ENCODE assay signal across 8 mouse cellular contexts in the genomic region with DNA sequence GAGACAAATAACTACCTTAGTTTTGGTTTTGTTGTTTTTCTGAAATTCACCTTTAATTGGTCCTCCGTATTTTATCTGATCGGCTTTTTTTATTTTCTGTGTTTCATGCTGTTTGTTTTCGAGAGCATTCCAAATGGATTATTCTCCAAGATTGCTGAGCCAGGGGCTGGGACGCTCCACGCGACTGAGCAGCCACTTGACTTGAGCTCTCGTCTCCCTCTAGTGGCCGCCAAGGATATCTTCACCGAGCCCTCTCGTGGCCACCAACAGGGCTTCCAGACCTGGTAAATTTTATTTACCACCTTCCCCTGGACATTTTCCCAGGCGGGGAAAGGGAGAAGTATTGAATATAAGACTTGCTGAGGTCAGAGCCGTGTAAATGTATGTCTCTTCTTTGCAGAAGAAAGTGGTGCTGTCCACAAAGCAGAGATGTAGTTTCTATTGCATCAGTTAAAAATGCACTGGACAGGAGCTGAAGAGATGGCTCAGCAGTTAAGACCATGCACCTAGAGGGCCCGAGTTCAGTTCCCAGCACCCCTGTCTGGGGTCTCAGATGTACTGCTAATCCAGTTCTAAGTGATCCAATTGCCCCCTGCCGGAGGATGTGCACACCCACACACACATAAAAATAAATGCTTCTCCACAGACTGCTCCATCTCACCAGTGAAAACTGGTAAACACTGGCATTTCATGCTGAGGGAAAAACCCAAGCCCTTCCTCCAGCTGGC.
DNase-seq lines count a peak whose midpoint lies in the region; ATAC-seq and TF ChIP-seq lines count a peak whose summit lies in the region.

No protein-coding gene starts in this region.

- peaks cover 6 to 24% of the 10 kb centered on the region in 2 experiments; a peak in 3 of 4 replicates for H3K4me1 ChIP-seq in CH12.LX (ENCODE audit: control insufficient read depth in 1 of 2, insufficient read depth in 2 of 2)
- H3K4me1 ChIP-seq in bone marrow macrophage, adult 2 months (ENCODE audit: control insufficient read depth, insufficient read depth, low read length): peaks cover 5% of the 10 kb centered on the region; the same call in 1 of the 2 replicates
- no peaks in the 10 kb centered on the region for H3K4me1 ChIP-seq in embryonic facial prominence, embryonic 15.5 days
- H3K4me1 ChIP-seq in heart, embryonic 12.5 days (replicated peaks): no peaks in the 10 kb centered on the region
- H3K4me1 ChIP-seq in kidney, embryonic 16.5 days (ENCODE audit: insufficient read depth, low read length): no peaks in the 10 kb centered on the region
- peaks cover 3% of the 10 kb centered on the region; the same call in 1 of the 2 replicates for H3K4me1 ChIP-seq in liver, adult 2 months (ENCODE audit: control insufficient read depth, insufficient read depth, low read length)

- no peak for TF ChIP-seq POLR2A in CH12.LX (IDR thresholded peaks at IDR 0.05; ENCODE audit: low read depth, low read length)
- no peak for TF ChIP-seq POLR2A in bone marrow macrophage, adult 2 months (IDR thresholded peaks at IDR 0.05; ENCODE audit: borderline replicate concordance, low read depth, low read length)
- no peak for TF ChIP-seq POLR2A in liver, adult 2 months (IDR thresholded peaks at IDR 0.05; ENCODE audit: extremely low read depth, insufficient read depth, low read length)
- no peak for TF ChIP-seq POLR2A in myocyte (IDR thresholded peaks at IDR 0.05; ENCODE audit: insufficient read length, low read depth)

- TF ChIP-seq CTCF in CH12.LX (conservative IDR thresholded peaks at IDR 0.05 in 1 of 2, IDR thresholded peaks at IDR 0.05 in 1 of 2; ENCODE audit: low read depth in 2 of 2, low read length in 2 of 2): peak; percentile 42 to 94
- peak; percentile 86 for TF ChIP-seq CTCF in bone marrow macrophage, adult 2 months (IDR thresholded peaks at IDR 0.05; ENCODE audit: low read depth, low read length)
- peak; percentile 91 for TF ChIP-seq CTCF in liver, adult 2 months (IDR thresholded peaks at IDR 0.05; ENCODE audit: low read depth, low read length)

- no peaks in the 10 kb centered on the region for H3K36me3 ChIP-seq in CH12.LX (replicated peaks in 1 of 2; ENCODE audit: control insufficient read depth in 1 of 2, insufficient read depth in 1 of 2, low read length in 1 of 2)
- H3K36me3 ChIP-seq in embryonic facial prominence, embryonic 15.5 days: no peaks in the 10 kb centered on the region
- H3K36me3 ChIP-seq in heart, embryonic 12.5 days: no peaks in the 10 kb centered on the region
- H3K36me3 ChIP-seq in kidney, embryonic 16.5 days (ENCODE audit: insufficient read depth, low read length): no peaks in the 10 kb centered on the region
- H3K36me3 ChIP-seq in liver, adult 2 months (ENCODE audit: control insufficient read depth, insufficient read depth, low read length): no peaks in the 10 kb centered on the region
- no peaks in the 10 kb centered on the region for H3K36me3 ChIP-seq in myocyte (ENCODE audit: control insufficient read depth, insufficient read depth)

- DNase-seq in CH12.LX (ENCODE audit: extremely low read depth): peak; percentile 86
- peak; percentile 42 for DNase-seq in liver, adult 2 months (ENCODE audit: extremely low read depth, low read depth, low spot score)
- DNase-seq in telencephalon, adult 2 months (ENCODE audit: low read depth, low spot score): peak; percentile 62

- H3K4me2 ChIP-seq in CH12.LX (ENCODE audit: insufficient read depth, low read depth, poor library complexity, severe bottlenecking) (peak overlapping the region; percentile 85), myocyte (ENCODE audit: low read depth) (peak overlapping the region; percentile 74)
- H3K4me2 ChIP-seq in embryonic facial prominence, embryonic 15.5 days (replicated peaks): peak overlapping the region; percentile 53
- peak overlapping the region; percentile 62 for H3K4me2 ChIP-seq in heart, embryonic 12.5 days
- H3K4me2 ChIP-seq in kidney, embryonic 16.5 days (replicated peaks; ENCODE audit: low read depth, low read length): peak overlapping the region; percentile 55

- H3K9me3 ChIP-seq in CH12.LX (replicated peaks; ENCODE audit: low read length): no peaks in the 10 kb centered on the region
- H3K9me3 ChIP-seq in embryonic facial prominence, embryonic 15.5 days (replicated peaks): no peaks in the 10 kb centered on the region
- H3K9me3 ChIP-seq in heart, embryonic 12.5 days (replicated peaks): no peaks in the 10 kb centered on the region
- no peaks in the 10 kb centered on the region for H3K9me3 ChIP-seq in kidney, embryonic 16.5 days (ENCODE audit: low read length)

- H3K27ac ChIP-seq in CH12.LX (ENCODE audit: insufficient read depth, low read depth): no peak overlapping the region
- H3K27ac ChIP-seq in bone marrow macrophage, adult 2 months (ENCODE audit: insufficient read depth, low read depth, low read length): no peak overlapping the region
- no peak overlapping the region for H3K27ac ChIP-seq in embryonic facial prominence, embryonic 15.5 days (replicated peaks)
- H3K27ac ChIP-seq in heart, embryonic 12.5 days (ENCODE audit: poor library complexity, severe bottlenecking): no peak overlapping the region
- H3K27ac ChIP-seq in kidney, embryonic 16.5 days (ENCODE audit: low read length): no peak overlapping the region
- H3K27ac ChIP-seq in liver, adult 2 months (replicated peaks; ENCODE audit: insufficient read depth, low read depth, low read length): no peak overlapping the region

- H3K79me2 ChIP-seq in CH12.LX (replicated peaks; ENCODE audit: control insufficient read depth, extremely low read depth, insufficient read depth, poor library complexity, severe bottlenecking) (no peaks in the 10 kb centered on the region), myocyte (ENCODE audit: control insufficient read depth, insufficient read depth) (no peaks in the 10 kb centered on the region)
- H3K79me2 ChIP-seq in liver, adult 2 months (ENCODE audit: control insufficient read depth, insufficient read depth, low read length): no peaks in the 10 kb centered on the region

- TF ChIP-seq RAD21 in CH12.LX (IDR thresholded peaks at IDR 0.05; ENCODE audit: low read depth, low read length): peak; percentile 47

- ATAC-seq in embryonic facial prominence, embryonic 15.5 days (ENCODE audit: insufficient number of reproducible peaks, low FRiP score, low TSS enrichment, low read depth): peak; percentile 66; the same call in 1 of the 2 replicates
- peak; percentile 66 for ATAC-seq in heart, embryonic 12.5 days (ENCODE audit: insufficient number of reproducible peaks, low FRiP score)
- peak; percentile 93 for ATAC-seq in kidney, embryonic 16.5 days (ENCODE audit: low FRiP score, low TSS enrichment)

- dilution Hi-C loops in CH12.LX (cut with MboI; ENCODE audit: extremely low pct_ligation_motif_present, extremely low pct_unique_long_range_greater_than_20kb, low sequenced_read_pairs): no loop called here

- no peak for TF ChIP-seq EP300 in CH12.LX (IDR thresholded peaks at IDR 0.05; ENCODE audit: low read length)

- in situ Hi-C loops in CH12.LX (cut with MboI; ENCODE audit: low pct_ligation_motif_present, low pct_unique_long_range_greater_than_20kb, low sequenced_read_pairs): no loop called here

- 12% methylated on average over 14 of the region's 14 CpGs for WGBS in embryonic facial prominence, embryonic 15.5 days
- 10% methylated on average over 14 of the region's 14 CpGs for WGBS in heart, embryonic 12.5 days
- 11% methylated on average over 14 of the region's 14 CpGs for WGBS in kidney, embryonic 16.5 days
- WGBS in liver, adult 2 months: 11% methylated on average over 14 of the region's 14 CpGs

- 0 out of 2 replicates have a peak overlapping the region, but pooled peaks have one; percentile 7 for H3K9ac ChIP-seq in CH12.LX (ENCODE audit: insufficient read depth, low read depth)
- H3K9ac ChIP-seq in embryonic facial prominence, embryonic 15.5 days: no peak overlapping the region
- no peak overlapping the region for H3K9ac ChIP-seq in heart, embryonic 12.5 days
- no peak overlapping the region for H3K9ac ChIP-seq in kidney, embryonic 16.5 days (replicated peaks; ENCODE audit: low read length)
- no peak overlapping the region for H3K9ac ChIP-seq in liver, adult 2 months (ENCODE audit: low read depth, low read length)

- H3K4me3 ChIP-seq in CH12.LX (replicated peaks in 1 of 3; ENCODE audit: low read depth in 2 of 3, low read length in 2 of 3, poor library complexity in 1 of 3): peak overlapping the region; percentile 28 to 42 (median 39)
- peak overlapping the region; percentile 37; the same call in 1 of the 2 replicates for H3K4me3 ChIP-seq in bone marrow macrophage, adult 2 months (ENCODE audit: insufficient read depth, low read length)
- H3K4me3 ChIP-seq in embryonic facial prominence, embryonic 15.5 days (replicated peaks): peak overlapping the region; percentile 34
- H3K4me3 ChIP-seq in heart, embryonic 12.5 days: peak overlapping the region; percentile 29
- peak overlapping the region; percentile 34 for H3K4me3 ChIP-seq in kidney, embryonic 16.5 days (ENCODE audit: low read length)
- no peak overlapping the region for H3K4me3 ChIP-seq in liver, adult 2 months (ENCODE audit: insufficient read depth, low read depth, low read length)
- no peak overlapping the region for H3K4me3 ChIP-seq in myocyte

- no peak overlapping the region for H3ac ChIP-seq in myocyte (ENCODE audit: control insufficient read depth, insufficient read length)

- H3K27me3 ChIP-seq in CH12.LX (replicated peaks) (no peaks in the 10 kb centered on the region), myocyte (ENCODE audit: control insufficient read depth, insufficient read depth, insufficient read length) (peaks cover 5% of the 10 kb centered on the region)
- H3K27me3 ChIP-seq in embryonic facial prominence, embryonic 15.5 days: no peaks in the 10 kb centered on the region
- H3K27me3 ChIP-seq in heart, embryonic 12.5 days (replicated peaks): no peaks in the 10 kb centered on the region
- no peaks in the 10 kb centered on the region; the same call in 1 of the 2 replicates for H3K27me3 ChIP-seq in kidney, embryonic 16.5 days (ENCODE audit: insufficient read depth, low read length)
- H3K27me3 ChIP-seq in liver, adult 2 months (ENCODE audit: control insufficient read depth, insufficient read depth, low read length): no peaks in the 10 kb centered on the region

TF ChIP-seq in CH12.LX, 34 proteins besides CTCF, POLR2A, EP300 and RAD21:
- peak; percentile 48 for TF ChIP-seq SMC3 (IDR thresholded peaks at IDR 0.05; ENCODE audit: low read depth, low read length)
- peak; percentile 77; the same call in 1 of the 2 replicates for TF ChIP-seq MYC (IDR thresholded peaks at IDR 0.05; ENCODE audit: low read depth, low read length)
- TF ChIP-seq IRF4 (IDR thresholded peaks at IDR 0.05; ENCODE audit: low read depth, low read length): no peak

TF ChIP-seq in myocyte, 11 proteins besides CTCF, POLR2A, EP300 and RAD21 (continues in another document):
- no peak for TF ChIP-seq USF1 (IDR thresholded peaks at IDR 0.05; ENCODE audit: low read depth)
- TF ChIP-seq MYOG (IDR thresholded peaks at IDR 0.05; ENCODE audit: control insufficient read depth in 1 of 3, insufficient read depth in 1 of 3, insufficient read length in 2 of 3, low read depth in 2 of 3): no peak
- no peak for TF ChIP-seq TCF3 (IDR thresholded peaks at IDR 0.05; ENCODE audit: insufficient read length, low read depth)
- TF ChIP-seq POLR2AphosphoS2 (IDR thresholded peaks at IDR 0.05; ENCODE audit: insufficient read length, low read depth): no peak
- no peak for TF ChIP-seq MAX (IDR thresholded peaks at IDR 0.05; ENCODE audit: low read depth)
- no peak for TF ChIP-seq SRF (IDR thresholded peaks at IDR 0.05; ENCODE audit: control insufficient read depth, insufficient read length, low read depth)

Comparison
In these comparisons a context has a peak if more than half of its experiments do, and no peak if none do; other contexts are left out.
1. H3K4me3 ChIP-seq: peak in CH12.LX (3 of 3), bone marrow macrophage, adult 2 months (single experiment), embryonic facial prominence, embryonic 15.5 days (single experiment), heart, embryonic 12.5 days (single experiment) and kidney, embryonic 16.5 days (single experiment); none in liver, adult 2 months (single experiment) and myocyte (single experiment).
2. Peak in every context shown above with its lines, with median percentiles within 50 percentile points of each other: DNase-seq, H3K4me2 ChIP-seq, CTCF ChIP-seq and ATAC-seq.